ENCODE assay signal across 16 mouse cellular contexts in the genomic region with DNA sequence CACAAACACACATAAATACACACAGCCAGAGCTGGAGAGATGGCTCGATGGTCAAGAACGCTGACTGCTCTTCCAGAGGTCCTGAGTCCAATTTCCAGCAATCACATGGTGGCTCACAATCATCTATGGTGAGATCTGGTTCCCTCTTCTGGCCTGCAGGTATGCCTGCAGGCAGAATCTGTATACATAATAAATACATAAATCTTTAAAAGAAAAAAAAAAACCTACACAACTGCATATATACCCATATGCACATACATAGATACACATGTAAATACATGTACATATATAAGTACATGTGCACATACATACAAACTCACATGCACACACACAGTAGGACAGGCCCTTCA.
A peak's percentile ranks its signal among the peaks of the same experiment; 100 is the strongest.
DNase-seq lines count a peak whose midpoint lies in the region; ATAC-seq and TF ChIP-seq lines count a peak whose summit lies in the region.
"Had no signal": no experiment of that assay in that cellular context is flagged by ENCODE, and none has a peak within 500 bp of the region (broad histone marks: within the 10 kb centered on the region; RNA-seq: fewer than 3 reads in every experiment).

No protein-coding gene starts in this region.

- H3K27me3 ChIP-seq in heart, embryonic 10.5 days (ENCODE audit: insufficient read depth, poor library complexity, severe bottlenecking) = no peaks in the 10 kb centered on the region
- no peaks in the 10 kb centered on the region for H3K27me3 ChIP-seq in heart, embryonic 11.5 days (ENCODE audit: control insufficient read depth, insufficient read depth, low read length)
- H3K27me3 ChIP-seq in liver, adult 2 months (ENCODE audit: control insufficient read depth, insufficient read depth, low read length) = no peaks in the 10 kb centered on the region
- H3K27me3 ChIP-seq in liver, embryonic 12.5 days (replicated peaks) = no peaks in the 10 kb centered on the region
- H3K27me3 ChIP-seq: limb, embryonic 15.5 days; midbrain, embryonic 13.5 days had no signal

- no peak overlapping the region for H3K27ac ChIP-seq in heart, embryonic 10.5 days
- H3K27ac ChIP-seq in heart, embryonic 11.5 days (ENCODE audit: low read depth, low read length) = no peak overlapping the region
- H3K27ac ChIP-seq in liver, adult 2 months (replicated peaks; ENCODE audit: insufficient read depth, low read depth, low read length) = no peak overlapping the region
- H3K27ac ChIP-seq in liver, embryonic 12.5 days = no peak overlapping the region
- no peak overlapping the region for H3K27ac ChIP-seq in ES-E14 (ENCODE audit: insufficient read depth, low read depth, low read length, poor library complexity, severe bottlenecking)
- H3K27ac ChIP-seq: limb, embryonic 15.5 days; midbrain, embryonic 13.5 days had no signal

- H3K4me1 ChIP-seq in heart, embryonic 10.5 days = no peaks in the 10 kb centered on the region
- no peaks in the 10 kb centered on the region for H3K4me1 ChIP-seq in heart, embryonic 11.5 days (ENCODE audit: control insufficient read depth, insufficient read depth, low read length)
- no peaks in the 10 kb centered on the region for H3K4me1 ChIP-seq in liver, adult 2 months (ENCODE audit: control insufficient read depth, insufficient read depth, low read length)
- no peaks in the 10 kb centered on the region for H3K4me1 ChIP-seq in liver, embryonic 12.5 days
- no peaks in the 10 kb centered on the region for H3K4me1 ChIP-seq in ES-E14 (ENCODE audit: control insufficient read depth in 2 of 2, insufficient read depth in 2 of 2, low read length in 2 of 2, poor library complexity in 1 of 2)
- H3K4me1 ChIP-seq: limb, embryonic 15.5 days had no signal

- no peak overlapping the region for H3K4me3 ChIP-seq in heart, embryonic 10.5 days
- no peak overlapping the region for H3K4me3 ChIP-seq in heart, embryonic 11.5 days (ENCODE audit: low read depth, low read length)
- no peak overlapping the region for H3K4me3 ChIP-seq in liver, adult 2 months (ENCODE audit: insufficient read depth, low read depth, low read length)
- H3K4me3 ChIP-seq in liver, embryonic 12.5 days = no peak overlapping the region
- H3K4me3 ChIP-seq in ES-E14 (ENCODE audit: insufficient read depth in 1 of 2, low read depth in 1 of 2, low read length in 2 of 2, poor library complexity in 1 of 2, severe bottlenecking in 1 of 2) = no peak overlapping the region
- H3K4me3 ChIP-seq: limb, embryonic 15.5 days; midbrain, embryonic 13.5 days had no signal

- 77% methylated on average over 2 of the region's 2 CpGs for WGBS in heart, embryonic 10.5 days
- WGBS in heart, embryonic 11.5 days (ENCODE audit: insufficient replicate concordance) = 74% methylated on average over 2 of the region's 2 CpGs
- 66% methylated on average over 2 of the region's 2 CpGs for WGBS in liver, adult 2 months
- WGBS in liver, embryonic 12.5 days (ENCODE audit: insufficient replicate concordance) = 69% methylated on average over 2 of the region's 2 CpGs

- in situ Hi-C loops in ES-E14 (cut with MboI; ENCODE audit: low sequenced_read_pairs in 2 of 2, unreplicated experiment in 2 of 2) = no loop called here

- no peak for TF ChIP-seq CTCF in liver, adult 2 months (IDR thresholded peaks at IDR 0.05; ENCODE audit: low read depth, low read length)

- no peaks in the 10 kb centered on the region for H3K79me2 ChIP-seq in liver, adult 2 months (ENCODE audit: control insufficient read depth, insufficient read depth, low read length)

- no peaks in the 10 kb centered on the region for H3K36me3 ChIP-seq in heart, embryonic 10.5 days
- no peaks in the 10 kb centered on the region for H3K36me3 ChIP-seq in heart, embryonic 11.5 days (ENCODE audit: control insufficient read depth, insufficient read depth, low read length)
- no peaks in the 10 kb centered on the region for H3K36me3 ChIP-seq in liver, adult 2 months (ENCODE audit: control insufficient read depth, insufficient read depth, low read length)
- no peaks in the 10 kb centered on the region for H3K36me3 ChIP-seq in liver, embryonic 12.5 days
- H3K36me3 ChIP-seq in ES-E14 (ENCODE audit: control insufficient read depth, insufficient read depth, low read length, poor library complexity, severe bottlenecking) = no peaks in the 10 kb centered on the region
- H3K36me3 ChIP-seq: limb, embryonic 15.5 days; midbrain, embryonic 13.5 days had no signal

- H3K4me2 ChIP-seq in heart, embryonic 11.5 days = no peak overlapping the region
- no peak overlapping the region for H3K4me2 ChIP-seq in liver, embryonic 12.5 days
- H3K4me2 ChIP-seq: limb, embryonic 15.5 days; midbrain, embryonic 13.5 days had no signal

- no peak overlapping the region for H3K9ac ChIP-seq in heart, embryonic 11.5 days (ENCODE audit: low read depth, low read length)
- no peak overlapping the region for H3K9ac ChIP-seq in liver, adult 2 months (ENCODE audit: low read depth, low read length)
- no peak overlapping the region for H3K9ac ChIP-seq in liver, embryonic 12.5 days
- H3K9ac ChIP-seq in ES-E14 (ENCODE audit: insufficient read depth, low read depth, low read length, poor library complexity, severe bottlenecking) = no peak overlapping the region
- H3K9ac ChIP-seq: limb, embryonic 15.5 days; midbrain, embryonic 13.5 days had no signal

- no peak for ATAC-seq in heart, embryonic 11.5 days (replicated peaks; ENCODE audit: insufficient number of reproducible peaks, low FRiP score, low TSS enrichment)
- ATAC-seq in liver, embryonic 12.5 days = no peak

- peak; percentile 16 for DNase-seq in heart, embryonic 10.5 days (ENCODE audit: low spot score)
- DNase-seq in liver, adult 2 months (ENCODE audit: extremely low read depth, low read depth, low spot score) = peak; percentile 1
- no peak for DNase-seq in ES-E14 (ENCODE audit: low read depth, low spot score)
- DNase-seq in retina, embryonic 14.5 days (ENCODE audit: low spot score) = peak; percentile 31
- DNase-seq in right cerebral cortex, postnatal 25 days = no peak
- DNase-seq: adrenal gland, adult 2 months; cerebellum, adult 9-10 months; heart, postnatal 36 days; kidney, postnatal 4 days; lung, postnatal 36 days; spleen, adult 18-20 months; thymus, postnatal 25 days had no signal

- H3K9me3 ChIP-seq in heart, embryonic 10.5 days = no peaks in the 10 kb centered on the region
- no peaks in the 10 kb centered on the region for H3K9me3 ChIP-seq in heart, embryonic 11.5 days (replicated peaks; ENCODE audit: control insufficient read depth, low read length)
- H3K9me3 ChIP-seq in liver, embryonic 12.5 days (replicated peaks) = no peaks in the 10 kb centered on the region
- no peaks in the 10 kb centered on the region for H3K9me3 ChIP-seq in ES-E14 (ENCODE audit: control insufficient read depth, insufficient read depth, low read depth, low read length)
- H3K9me3 ChIP-seq: limb, embryonic 15.5 days; midbrain, embryonic 13.5 days had no signal

- TF ChIP-seq POLR2A in liver, adult 2 months (IDR thresholded peaks at IDR 0.05; ENCODE audit: extremely low read depth, insufficient read depth, low read length) = no peak

TF ChIP-seq in ES-E14, 5 proteins besides CTCF, POLR2A, EP300 and RAD21:
- TF ChIP-seq ZC3H11A (IDR thresholded peaks at IDR 0.05; ENCODE audit: borderline replicate concordance, low read depth, low read length) = peak; percentile 3; the same call in 1 of the 2 replicates
- TF ChIP-seq CHD2 (IDR thresholded peaks at IDR 0.05; ENCODE audit: low read depth, low read length) = no peak
- TF ChIP-seq MAFK (IDR thresholded peaks at IDR 0.05; ENCODE audit: insufficient read depth, low read depth, low read length) = no peak
- no peak for TF ChIP-seq ZNF384 (IDR thresholded peaks at IDR 0.05; ENCODE audit: low read depth, low read length)

Comparison
In these comparisons a context has a peak if more than half of its experiments do, and no peak if none do; other contexts are left out.
1. DNase-seq: peak in heart, embryonic 10.5 days (single experiment), liver, adult 2 months (single experiment) and retina, embryonic 14.5 days (single experiment); none in ES-E14 (single experiment) and right cerebral cortex, postnatal 25 days (single experiment).